Mouse (Mus musculus) hindbrain, embryonic 15.5 days (tissue): ENCODE measurements at regions not wholly inside any gene's neighbourhood (a gene's known extent, or its start where the extent isn't known, plus 50 kb on each side); places are given as distances from the start of the nearest gene placed in this dataset.

Experiments used
- ATAC-seq: fragments of 200-750 bp; cut with Nextera tagmentation; 2 replicates; pipeline ENCODE4 v1.8.0; 2017; ENCODE audit warnings: low read depth, moderate number of reproducible peaks, moderate TSS enrichment; ENCODE audit not compliant: low FRiP score
- H3K27ac ChIP-seq: fragments of 300-500 bp; sonication (generic); replicated peaks from 2 replicates; pipeline ENCODE4 v1.5.1; 2015; ENCODE audit warnings: mild to moderate bottlenecking, inconsistent platforms
- H3K27me3 ChIP-seq: fragments of 300-500 bp; sonication (generic); 2 replicates; pipeline ENCODE4 v1.6.1; 2015; ENCODE audit warnings: control low read depth, inconsistent platforms
- H3K36me3 ChIP-seq: fragments of 300-500 bp; sonication (generic); 2 replicates; pipeline ENCODE4 v1.6.1; 2015; ENCODE audit warnings: control low read depth, inconsistent platforms
- H3K4me1 ChIP-seq: fragments of 300-500 bp; sonication (generic); replicated peaks from 2 replicates; pipeline ENCODE4 v1.6.1; 2015; ENCODE audit warnings: control low read depth, inconsistent platforms
- H3K4me2 ChIP-seq: fragments of 300-500 bp; sonication (generic); 2 replicates; pipeline ENCODE4 v1.6.1; 2015; ENCODE audit warnings: moderate library complexity, mild to moderate bottlenecking, inconsistent platforms
- H3K4me3 ChIP-seq: fragments of 300-500 bp; sonication (generic); 2 replicates; pipeline ENCODE4 v1.5.1; 2015; ENCODE audit warnings: mild to moderate bottlenecking, inconsistent platforms
- H3K9ac ChIP-seq: fragments of 300-500 bp; sonication (generic); 2 replicates; pipeline ENCODE4 v1.6.1; 2015; ENCODE audit warnings: inconsistent platforms
- H3K9me3 ChIP-seq: fragments of 300-500 bp; sonication (generic); 2 replicates; pipeline ENCODE4 v1.6.1; 2016; ENCODE audit warnings: control low read depth, inconsistent platforms
- WGBS: fragments of 180-500 bp; shearing (Covaris S2); methylation state at CpG from one replicate; pipeline ENCODE4 v1.1.7; 2015; 5-methylcytosine and 5-hydroxymethylcytosine counted together

- H3K4me1 ChIP-seq = no peaks in the 10 kb centered on the region
- H3K27ac ChIP-seq = no peak overlapping the region
- WGBS = 30% methylated on average over 4 of the region's 4 CpGs
- H3K4me2 ChIP-seq = no peak overlapping the region
- no peaks in the 10 kb centered on the region for H3K27me3 ChIP-seq
- H3K4me3 ChIP-seq = no peak overlapping the region
- H3K9me3 ChIP-seq = no peaks in the 10 kb centered on the region
- H3K36me3 ChIP-seq = no peaks in the 10 kb centered on the region
- ATAC-seq = no peak
- no peak overlapping the region for H3K9ac ChIP-seq
These were observed 91.3 kb upstream of the Serbp1 start for GRCm38 (mm10) chr6:67146708-67147107.

- H3K27me3 ChIP-seq = no peaks in the 10 kb centered on the region
- no peak overlapping the region for H3K4me3 ChIP-seq
- no peak overlapping the region for H3K4me2 ChIP-seq
- no peaks in the 10 kb centered on the region for H3K4me1 ChIP-seq
- H3K27ac ChIP-seq = no peak overlapping the region
- no peak for ATAC-seq
- WGBS = 54% methylated on average over 5 of the region's 5 CpGs
- H3K9me3 ChIP-seq = no peaks in the 10 kb centered on the region
- H3K9ac ChIP-seq = no peak overlapping the region
- H3K36me3 ChIP-seq = no peaks in the 10 kb centered on the region
These were observed 92.0 kb upstream of the Serbp1 start for GRCm38 (mm10) chr6:67145969-67146368.

- ATAC-seq = no peak
- no peaks in the 10 kb centered on the region for H3K9me3 ChIP-seq
- no peak overlapping the region for H3K4me3 ChIP-seq
- no peak overlapping the region for H3K27ac ChIP-seq
- no peaks in the 10 kb centered on the region for H3K4me1 ChIP-seq
- WGBS = 79% methylated on average over 13 of the region's 13 CpGs
- H3K27me3 ChIP-seq = no peaks in the 10 kb centered on the region
- H3K9ac ChIP-seq = no peak overlapping the region
- H3K4me2 ChIP-seq = no peak overlapping the region
- H3K36me3 ChIP-seq = no peaks in the 10 kb centered on the region
These were observed 92.8 kb upstream of the Serbp1 start for GRCm38 (mm10) chr6:67144946-67145716.

GRCm38 (mm10) chr6:67142179-67142578, 95.8 kb upstream of the Serbp1 start:
- Histone ChIP-seq H3K36me3 (no peaks in the 10 kb centered on the region), H3K27me3 (no peaks in the 10 kb centered on the region), H3K4me2 (no peak overlapping the region), H3K4me3 (no peak overlapping the region), H3K27ac (no peak overlapping the region), H3K9ac (no peak overlapping the region), H3K9me3 (no peaks in the 10 kb centered on the region), H3K4me1 (no peaks in the 10 kb centered on the region)
- 41% methylated on average over 4 of the region's 4 CpGs for WGBS
- no peak for ATAC-seq

- H3K36me3 ChIP-seq = no peaks in the 10 kb centered on the region
- H3K27me3 ChIP-seq = no peaks in the 10 kb centered on the region
- 79% methylated on average over 6 of the region's 6 CpGs for WGBS
- no peak for ATAC-seq
- no peak overlapping the region for H3K9ac ChIP-seq
- no peaks in the 10 kb centered on the region for H3K4me1 ChIP-seq
- no peaks in the 10 kb centered on the region for H3K9me3 ChIP-seq
- no peak overlapping the region for H3K27ac ChIP-seq
- no peak overlapping the region for H3K4me3 ChIP-seq
- H3K4me2 ChIP-seq = no peak overlapping the region
These were observed 97.2 kb upstream of the Serbp1 start for GRCm38 (mm10) chr6:67140645-67141250.

GRCm38 (mm10) chr6:67139012-67139375, 99.0 kb upstream of the Serbp1 start:
- H3K9ac ChIP-seq = no peak overlapping the region
- no peaks in the 10 kb centered on the region for H3K27me3 ChIP-seq
- no peaks in the 10 kb centered on the region for H3K36me3 ChIP-seq
- WGBS = 84% methylated on average over 3 of the region's 3 CpGs
- ATAC-seq = no peak
- H3K4me1 ChIP-seq = no peaks in the 10 kb centered on the region
- no peaks in the 10 kb centered on the region for H3K9me3 ChIP-seq
- no peak overlapping the region for H3K4me3 ChIP-seq
- H3K4me2 ChIP-seq = no peak overlapping the region
- H3K27ac ChIP-seq = no peak overlapping the region

- no peak overlapping the region for H3K27ac ChIP-seq
- 65% methylated on average over 13 of the region's 13 CpGs for WGBS
- H3K36me3 ChIP-seq = no peaks in the 10 kb centered on the region
- no peak for ATAC-seq
- H3K9me3 ChIP-seq = no peaks in the 10 kb centered on the region
- no peaks in the 10 kb centered on the region for H3K4me1 ChIP-seq
- no peak overlapping the region for H3K4me3 ChIP-seq
- H3K9ac ChIP-seq = no peak overlapping the region
- no peaks in the 10 kb centered on the region for H3K27me3 ChIP-seq
- no peak overlapping the region for H3K4me2 ChIP-seq
These were observed 99.5 kb upstream of the Serbp1 start for GRCm38 (mm10) chr6:67138302-67139011.

- Histone ChIP-seq H3K4me2 (no peak overlapping the region), H3K27ac (no peak overlapping the region), H3K9ac (no peak overlapping the region), H3K27me3 (no peaks in the 10 kb centered on the region), H3K9me3 (no peaks in the 10 kb centered on the region), H3K4me1 (no peaks in the 10 kb centered on the region), H3K4me3 (no peak overlapping the region), H3K36me3 (no peaks in the 10 kb centered on the region)
- WGBS = 66% methylated on average over 4 of the region's 4 CpGs
- no peak for ATAC-seq
These were observed 100.2 kb upstream of the Gadd45a start for GRCm38 (mm10) chr6:67137482-67137881.

- Histone ChIP-seq H3K4me1 (0 out of 2 replicates have a peak, but pooled peaks cover 3% of the 10 kb centered on the region), H3K4me3 (no peak overlapping the region), H3K27ac (no peak overlapping the region), H3K36me3 (no peaks in the 10 kb centered on the region), H3K27me3 (no peaks in the 10 kb centered on the region), H3K9me3 (no peaks in the 10 kb centered on the region), H3K4me2 (no peak overlapping the region), H3K9ac (no peak overlapping the region)
- ATAC-seq = no peak
- WGBS = 67% methylated on average over 1 of the region's 1 CpGs
These were observed 97.7 kb upstream of the Gadd45a start for GRCm38 (mm10) chr6:67134915-67135314.

- no peak overlapping the region for H3K4me3 ChIP-seq
- H3K36me3 ChIP-seq = no peaks in the 10 kb centered on the region
- WGBS = 60% methylated on average over 11 of the region's 11 CpGs
- no peaks in the 10 kb centered on the region for H3K27me3 ChIP-seq
- H3K4me2 ChIP-seq = no peak overlapping the region
- H3K4me1 ChIP-seq = 0 out of 2 replicates have a peak, but pooled peaks cover 3% of the 10 kb centered on the region
- H3K27ac ChIP-seq = no peak overlapping the region
- no peak overlapping the region for H3K9ac ChIP-seq
- 0 out of 2 replicates have a peak, but pooled peaks have one; percentile 42 for ATAC-seq
- no peaks in the 10 kb centered on the region for H3K9me3 ChIP-seq
These were observed 93.5 kb upstream of the Gadd45a start for GRCm38 (mm10) chr6:67130540-67131301.

GRCm38 (mm10) chr6:67129626-67130025, 92.4 kb upstream of the Gadd45a start:
- WGBS = 94% methylated on average over 10 of the region's 10 CpGs

More at GRCm38 (mm10) chr6:67129626-67130025, 92.4 kb upstream of the Gadd45a start:
- H3K4me3 ChIP-seq = no peak overlapping the region
- no peaks in the 10 kb centered on the region for H3K27me3 ChIP-seq
- ATAC-seq = no peak
- H3K9ac ChIP-seq = no peak overlapping the region
- H3K4me1 ChIP-seq = 0 out of 2 replicates have a peak, but pooled peaks cover 3% of the 10 kb centered on the region
- no peak overlapping the region for H3K27ac ChIP-seq
- no peak overlapping the region for H3K4me2 ChIP-seq
- no peaks in the 10 kb centered on the region for H3K9me3 ChIP-seq
- no peaks in the 10 kb centered on the region for H3K36me3 ChIP-seq
